Comparison of ENCODE assay signal across 8 mouse cellular contexts in the genomic region with DNA sequence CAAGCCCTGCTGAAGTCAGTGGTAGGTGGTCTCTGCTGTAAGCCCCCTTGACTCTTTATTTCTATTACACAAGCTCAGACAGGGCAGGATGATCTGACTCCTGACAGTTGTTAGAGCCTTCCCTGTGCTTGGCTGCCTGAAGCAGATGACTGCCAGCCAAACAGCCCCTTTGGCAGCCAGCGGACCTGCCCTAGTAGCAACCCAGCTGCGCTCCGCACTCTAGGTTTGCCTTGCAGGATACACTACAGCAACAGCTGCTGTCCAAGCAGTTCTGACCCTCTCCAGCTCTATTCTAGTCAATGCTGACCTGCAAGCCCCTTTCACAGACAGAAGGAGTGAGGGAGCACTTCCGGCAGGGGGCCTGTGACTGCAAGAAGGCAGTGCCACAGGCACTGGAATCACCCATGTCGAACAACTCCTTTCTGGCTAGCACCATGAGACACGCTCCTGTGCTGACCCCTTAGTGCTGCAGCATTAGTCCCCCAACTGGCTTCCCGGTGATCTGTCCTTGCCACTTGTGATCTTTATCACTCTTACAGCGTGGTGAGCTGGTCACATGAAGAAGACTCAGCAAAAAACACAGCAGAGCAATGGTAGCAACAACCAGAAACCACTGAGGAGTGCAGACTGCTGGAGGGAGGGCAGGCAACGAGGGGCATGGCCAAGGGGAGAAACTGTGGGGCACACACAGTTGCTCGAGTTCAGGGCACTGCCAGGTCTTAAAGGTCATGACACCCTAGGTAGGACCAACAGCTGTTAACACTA. TPM values are rescaled to one million over a fixed set of nuclear protein-coding genes. Genes with fewer than 3 reads are reported as not detected.
DNase-seq lines count a peak whose midpoint lies in the region; ATAC-seq and TF ChIP-seq lines count a peak whose summit lies in the region.

No protein-coding gene starts in this region.

- TF ChIP-seq EP300 in lung, postnatal 0 days (IDR thresholded peaks at IDR 0.05): no peak

- no peak overlapping the region for H3K4me2 ChIP-seq in forebrain, embryonic 15.5 days (replicated peaks)
- H3K4me2 ChIP-seq in forebrain, postnatal 0 days (ENCODE audit: low read depth): no peak overlapping the region
- no peak overlapping the region for H3K4me2 ChIP-seq in lung, postnatal 0 days (replicated peaks; ENCODE audit: low read depth, low read length)
- no peak overlapping the region for H3K4me2 ChIP-seq in myocyte (ENCODE audit: low read depth)

- DNase-seq in forebrain, postnatal 0 days: no peak
- DNase-seq in lung, postnatal 0 days (ENCODE audit: low spot score): peak; percentile 17
- no peak for DNase-seq in lung, adult 18-20 months
- peak; percentile 15 for DNase-seq in heart, postnatal 4 days
- DNase-seq in adipocyte (ENCODE audit: low spot score): no peak
- DNase-seq in right cerebral cortex, adult 2 months (ENCODE audit: low spot score in 2 of 2): no peak

- peaks cover 28% of the 10 kb centered on the region for H3K4me1 ChIP-seq in forebrain, embryonic 15.5 days
- no peaks in the 10 kb centered on the region for H3K4me1 ChIP-seq in forebrain, postnatal 0 days (ENCODE audit: insufficient read depth)
- H3K4me1 ChIP-seq in lung, postnatal 0 days (ENCODE audit: insufficient read depth, low read depth, low read length): no peaks in the 10 kb centered on the region

- TF ChIP-seq POLR2A in myocyte (IDR thresholded peaks at IDR 0.05; ENCODE audit: insufficient read length, low read depth): no peak

- no peak overlapping the region for H3K27ac ChIP-seq in forebrain, embryonic 15.5 days (replicated peaks)
- no peak overlapping the region for H3K27ac ChIP-seq in forebrain, postnatal 0 days (ENCODE audit: low read depth, low read length)
- no peak overlapping the region for H3K27ac ChIP-seq in lung, postnatal 0 days (ENCODE audit: low read length)

- no peak overlapping the region for H3ac ChIP-seq in myocyte (ENCODE audit: control insufficient read depth, insufficient read length)

- TF ChIP-seq CTCF in forebrain, postnatal 0 days (IDR thresholded peaks at IDR 0.05; ENCODE audit: low read depth): no peak
- 0 out of 2 replicates have a peak, but pooled peaks have one; percentile 11 for TF ChIP-seq CTCF in lung, postnatal 0 days (IDR thresholded peaks at IDR 0.05)

- no peak overlapping the region for H3K9ac ChIP-seq in forebrain, embryonic 15.5 days (replicated peaks)
- no peak overlapping the region for H3K9ac ChIP-seq in forebrain, postnatal 0 days
- no peak overlapping the region for H3K9ac ChIP-seq in lung, postnatal 0 days (replicated peaks; ENCODE audit: low read depth)

- no peaks in the 10 kb centered on the region for H3K27me3 ChIP-seq in forebrain, embryonic 15.5 days
- H3K27me3 ChIP-seq in forebrain, postnatal 0 days (ENCODE audit: insufficient read depth, low read length): no peaks in the 10 kb centered on the region
- no peaks in the 10 kb centered on the region for H3K27me3 ChIP-seq in lung, postnatal 0 days (replicated peaks; ENCODE audit: insufficient read depth, low read length)
- no peaks in the 10 kb centered on the region for H3K27me3 ChIP-seq in myocyte (ENCODE audit: control insufficient read depth, insufficient read depth, insufficient read length)

- no peaks in the 10 kb centered on the region for H3K9me3 ChIP-seq in forebrain, embryonic 15.5 days
- H3K9me3 ChIP-seq in forebrain, postnatal 0 days (ENCODE audit: low read length): no peaks in the 10 kb centered on the region
- no peaks in the 10 kb centered on the region for H3K9me3 ChIP-seq in lung, postnatal 0 days (ENCODE audit: low read length)

- 72% methylated on average over 10 of the region's 10 CpGs for WGBS in forebrain, embryonic 15.5 days
- 70% methylated on average over 10 of the region's 10 CpGs for WGBS in forebrain, postnatal 0 days
- 60% methylated on average over 10 of the region's 10 CpGs for WGBS in lung, postnatal 0 days

- no peaks in the 10 kb centered on the region for H3K36me3 ChIP-seq in forebrain, embryonic 15.5 days
- no peaks in the 10 kb centered on the region for H3K36me3 ChIP-seq in forebrain, postnatal 0 days (ENCODE audit: insufficient read depth)
- no peaks in the 10 kb centered on the region for H3K36me3 ChIP-seq in lung, postnatal 0 days (ENCODE audit: insufficient read depth, low read length)
- H3K36me3 ChIP-seq in myocyte (ENCODE audit: control insufficient read depth, insufficient read depth): no peaks in the 10 kb centered on the region

- ATAC-seq in forebrain, embryonic 15.5 days (replicated peaks): 0 out of 2 replicates have a peak, but pooled peaks have one; percentile 16
- no peak for ATAC-seq in forebrain, postnatal 0 days
- no peak for ATAC-seq in lung, postnatal 0 days

- H3K79me2 ChIP-seq in myocyte (ENCODE audit: control insufficient read depth, insufficient read depth): no peaks in the 10 kb centered on the region

- no peak overlapping the region for H3K4me3 ChIP-seq in forebrain, embryonic 15.5 days
- no peak overlapping the region for H3K4me3 ChIP-seq in forebrain, postnatal 0 days (ENCODE audit: low read depth, low read length)
- H3K4me3 ChIP-seq in lung, postnatal 0 days (ENCODE audit: low read depth, low read length): no peak overlapping the region
- no peak overlapping the region for H3K4me3 ChIP-seq in myocyte

TF ChIP-seq in myocyte, 11 proteins besides CTCF, POLR2A, EP300 and RAD21:
- TF ChIP-seq MYOG (IDR thresholded peaks at IDR 0.05; ENCODE audit: control insufficient read depth in 1 of 3, insufficient read depth in 1 of 3, insufficient read length in 2 of 3, low read depth in 2 of 3) (peak in 2 of 3 experiments; percentile 29 to 39), CEBPB (IDR thresholded peaks at IDR 0.05; ENCODE audit: insufficient read depth, poor library complexity, severe bottlenecking) (no peak), MYOD1 (IDR thresholded peaks at IDR 0.05; ENCODE audit: control insufficient read depth in 1 of 3, insufficient read length in 2 of 3, low read depth in 2 of 3) (peak in 1 of 3 experiments; percentile 51), REST (IDR thresholded peaks at IDR 0.05; ENCODE audit: insufficient read depth, insufficient read length) (no peak)

RNA-seq across cellular contexts. Expression of a gene that starts 8.1 kb away (rescaled TPM):
- 136 and 139 TPM in 2 replicates for polyA plus RNA-seq in forebrain, embryonic 15.5 days (2015; fragmentation: Nextera tagmentation; extraction: Ambion mirVana)
- 94.9 and 101 TPM in 2 replicates for total RNA-seq in forebrain, postnatal 0 days (2014; rRNA removed)
- polyA plus RNA-seq in forebrain, postnatal 0 days (2015; fragmentation: Nextera tagmentation; extraction: Ambion mirVana): 59.7 and 85.9 TPM in 2 replicates
- polyA plus RNA-seq in lung, postnatal 0 days (2015; fragmentation: Nextera tagmentation; extraction: Ambion mirVana): 38.3 and 42.5 TPM in 2 replicates
- 10 to 100 TPM; 32.3 to 39.3 TPM for total RNA-seq in heart, postnatal 4 days (2021)
- polyA plus RNA-seq in myocyte (2012; fragmentation: generic; extraction: Trizol): 7.8 TPM

Comparison
In these comparisons a context has a peak if more than half of its experiments do, and no peak if none do; other contexts are left out.
1. DNase-seq: peak in lung, postnatal 0 days (single experiment) and heart, postnatal 4 days (single experiment); none in forebrain, postnatal 0 days (single experiment), lung, adult 18-20 months (0 of 2), adipocyte (single experiment) and right cerebral cortex, adult 2 months (0 of 2).